Mouse (Mus musculus) embryonic stem cell, embryonic (primary cell): ENCODE measurements around the gene Klf8.

Experiments used
- CTCF ChIA-PET, 4 experiments: fragments of 300-600 bp in 2 of 4; fragments of 350-600 bp in 2 of 4; sonication (Branson Sonifier 250); formaldehyde crosslinking; loops; one replicate each; lab custom pipeline; 2022; ENCODE audit warnings: inconsistent platforms in 2 of 4; lab: Charles Lee
- POLR2A ChIA-PET, 4 experiments: fragments of 300-600 bp in 2 of 4; fragments of 350-600 bp in 2 of 4; sonication (Branson Sonifier 250); formaldehyde crosslinking; loops; one replicate each; lab custom pipeline; 2022; ENCODE audit warnings: antibody characterized with exemption in 4 of 4, inconsistent platforms in 1 of 4; lab: Charles Lee

Klf8 gene

GRCm38 (mm10) chrX:153375105-153375504 is 137.8 kb downstream of the Klf8 start:
- ChIA-PET CTCF (interaction anchor here in 1 of 4 experiments (0.6 kb wide), 1 partner anchor 197 kb away, joined by 17 read pairs; no protein-coding TSS in a partner anchor), POLR2A (no interaction called here)

- CTCF ChIA-PET: interaction anchor here in 1 of 4 experiments (0.6 kb wide), 1 partner anchor 572 kb away, joined by 3 read pairs; no protein-coding TSS in a partner anchor
- POLR2A ChIA-PET: interaction anchor here in 1 of 4 experiments (0.5 kb wide), 1 partner anchor 148 kb away, joined by 3 read pairs; no protein-coding TSS in a partner anchor
Observed at GRCm38 (mm10) chrX:153381753-153382152, 144.5 kb downstream of the Klf8 start.

- POLR2A ChIA-PET: interaction anchor here in 2 of 4 experiments (0.7 to 0.8 kb wide), 3 partner anchors 84 to 112 kb away, joined by 3 to 4 read pairs (median 3); no protein-coding TSS in a partner anchor
- CTCF ChIA-PET: interaction anchor here in 2 of 4 experiments (0.9 to 2.1 kb wide), 7 partner anchors 20 to 318 kb away, joined by 3 to 6 read pairs (median 4); partner anchors contain the start of gene Ubqln2 (in 1 of the 2)
Observed at GRCm38 (mm10) chrX:153389291-153389690, 152.0 kb downstream of the Klf8 start.

- POLR2A ChIA-PET: interaction anchor here in 1 of 4 experiments (0.7 kb wide), 1 partner anchor 10 kb away, joined by 3 read pairs; no protein-coding TSS in a partner anchor
- CTCF ChIA-PET: no interaction called here
Observed at GRCm38 (mm10) chrX:153417067-153417466, 179.8 kb downstream of the Klf8 start.

- ChIA-PET POLR2A (no interaction called here), CTCF (no interaction called here)
Observed at GRCm38 (mm10) chrX:153433659-153434293, 196.5 kb downstream of the Klf8 start.

- ChIA-PET CTCF (no interaction called here), POLR2A (no interaction called here)
Observed at GRCm38 (mm10) chrX:153439573-153439972, 202.3 kb downstream of the Klf8 start.

- ChIA-PET POLR2A (no interaction called here), CTCF (no interaction called here)
Observed at GRCm38 (mm10) chrX:153440018-153440417, 202.8 kb downstream of the Klf8 start.
